Mouse (Mus musculus): ENCODE results near the gene Sike1. TPM values are rescaled to one million over a fixed set of nuclear protein-coding genes. Genes with fewer than 3 reads are reported as not detected.

Gene Sike1
- polyA plus RNA-seq (2012; rRNA removed): 16.3 and 20.0 TPM in 2 replicates

DNA sequence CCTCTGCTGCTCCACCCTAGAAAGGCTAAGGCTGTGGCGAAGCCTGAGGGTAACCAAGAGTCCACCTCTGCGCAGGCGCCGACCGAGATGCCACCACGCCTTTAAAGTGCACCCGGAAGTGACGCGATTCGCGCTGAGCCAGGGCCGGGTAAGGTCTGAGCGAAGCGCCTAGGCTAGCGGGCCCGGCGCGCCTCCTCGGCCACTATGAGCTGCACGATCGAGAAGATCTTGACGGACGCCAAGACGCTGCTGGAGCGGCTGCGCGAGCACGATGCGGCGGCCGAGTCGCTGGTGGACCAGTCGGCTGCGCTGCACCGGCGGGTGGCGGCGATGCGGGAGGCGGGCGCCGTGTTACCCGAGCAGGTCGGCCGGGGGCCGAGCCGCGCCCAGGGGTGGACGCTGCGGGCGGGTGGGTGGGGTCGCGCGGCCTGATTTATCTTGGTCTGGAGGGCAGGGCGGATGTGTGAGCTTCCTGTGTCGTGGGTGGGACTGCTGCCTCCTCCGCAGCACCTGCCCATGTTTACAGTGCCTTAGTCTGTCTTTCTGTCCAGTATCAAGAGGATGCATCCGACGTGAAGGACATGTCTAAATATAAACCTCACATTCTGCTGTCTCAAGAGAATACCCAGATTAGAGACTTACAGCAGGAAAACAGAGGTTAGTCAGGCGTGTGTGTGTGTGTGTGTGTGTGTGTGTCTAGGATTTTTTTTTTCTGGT, at the start of gene Sike1:
TSS of gene Sike1 (plus strand) at position 104 of the 717 bp plus-strand sequence.
- no peak for TF ChIP-seq CTCF (conservative IDR thresholded peaks at IDR 0.05; ENCODE audit: insufficient read depth, insufficient read length, low read depth, low read length)
- TF ChIP-seq POLR2A (IDR thresholded peaks at IDR 0.05; ENCODE audit: low read depth, low read length): peak; percentile 67
- peak; percentile 97 for DNase-seq
- Histone ChIP-seq H3K4me1 (ENCODE audit: control insufficient read depth, insufficient read depth, low read length) (peaks cover 4% of the 10 kb centered on the region; the same call in 1 of the 2 replicates), H3K27ac (ENCODE audit: insufficient read depth, low read depth, low read length) (peak within 1 kb of the TSS; percentile 95), H3K4me3 (ENCODE audit: insufficient read depth, low read depth, low read length) (peak within 1 kb of the TSS; percentile 98), H3K36me3 (ENCODE audit: control insufficient read depth, insufficient read depth, low read length) (no peaks in the 10 kb centered on the region), H3K27me3 (replicated peaks; ENCODE audit: control insufficient read depth, insufficient read depth, low read length) (no peaks in the 10 kb centered on the region)
- WGBS: under 1% methylated on average over 60 of the region's 60 CpGs

DNA sequence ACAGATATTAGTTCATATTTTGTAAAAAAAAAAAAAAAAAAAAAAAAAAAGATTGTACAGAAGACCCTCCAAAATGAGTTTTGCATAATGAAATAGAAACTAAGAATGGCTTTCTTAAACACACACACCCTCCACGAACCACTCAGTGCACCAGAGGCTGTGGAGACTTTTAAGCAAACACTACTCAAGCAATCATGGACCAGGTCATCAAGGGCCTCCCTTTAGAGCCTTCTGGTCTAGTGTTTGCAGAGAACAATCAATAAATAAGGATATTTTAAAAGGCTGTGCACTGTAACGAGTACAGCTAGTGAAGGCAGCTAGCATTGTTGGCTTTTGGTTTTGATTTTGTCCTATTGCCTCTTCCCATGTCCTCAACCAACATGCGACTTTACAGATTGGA, 49.2 kb upstream of the Sike1 start:
- no peak for DNase-seq
- H3K4me3 ChIP-seq (ENCODE audit: insufficient read depth, low read depth, low read length): no peak overlapping the region
- no peaks in the 10 kb centered on the region for H3K27me3 ChIP-seq (replicated peaks; ENCODE audit: control insufficient read depth, insufficient read depth, low read length)
- H3K4me1 ChIP-seq (ENCODE audit: control insufficient read depth, insufficient read depth, low read length): no peaks in the 10 kb centered on the region
- no peak overlapping the region for H3K27ac ChIP-seq (ENCODE audit: insufficient read depth, low read depth, low read length)
- no peak for TF ChIP-seq POLR2A (IDR thresholded peaks at IDR 0.05; ENCODE audit: low read depth, low read length)
- TF ChIP-seq CTCF (conservative IDR thresholded peaks at IDR 0.05; ENCODE audit: insufficient read depth, insufficient read length, low read depth, low read length): no peak
- H3K36me3 ChIP-seq (ENCODE audit: control insufficient read depth, insufficient read depth, low read length): no peaks in the 10 kb centered on the region
- WGBS: 86% methylated on average over 3 of the region's 3 CpGs

DNA sequence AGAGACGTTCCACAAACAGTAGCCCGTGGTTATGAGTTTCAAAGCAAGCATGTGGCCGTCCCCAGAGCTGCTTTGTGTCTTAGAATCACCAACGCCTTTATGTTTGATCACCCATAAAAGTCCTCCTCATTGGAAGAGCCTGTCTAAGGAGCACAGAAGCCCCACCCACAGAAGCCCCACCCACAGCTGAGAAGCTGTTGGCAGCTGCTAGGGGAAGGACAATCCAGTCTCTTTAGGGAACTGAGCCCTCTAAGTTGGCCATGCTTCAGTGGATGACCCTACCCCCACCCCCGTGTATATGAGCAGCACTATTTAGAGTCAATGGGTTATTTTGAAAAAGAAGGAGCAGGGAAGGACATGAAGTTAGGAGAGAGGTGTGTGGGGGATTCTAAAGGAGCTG, 48.6 kb upstream of the Sike1 start:
- Histone ChIP-seq H3K27ac (ENCODE audit: insufficient read depth, low read depth, low read length) (no peak overlapping the region), H3K36me3 (ENCODE audit: control insufficient read depth, insufficient read depth, low read length) (no peaks in the 10 kb centered on the region), H3K4me3 (ENCODE audit: insufficient read depth, low read depth, low read length) (no peak overlapping the region), H3K27me3 (replicated peaks; ENCODE audit: control insufficient read depth, insufficient read depth, low read length) (no peaks in the 10 kb centered on the region), H3K4me1 (ENCODE audit: control insufficient read depth, insufficient read depth, low read length) (no peaks in the 10 kb centered on the region)
- WGBS: 60% methylated on average over 5 of the region's 5 CpGs
- no peak for TF ChIP-seq CTCF (conservative IDR thresholded peaks at IDR 0.05; ENCODE audit: insufficient read depth, insufficient read length, low read depth, low read length)
- no peak for TF ChIP-seq POLR2A (IDR thresholded peaks at IDR 0.05; ENCODE audit: low read depth, low read length)
- DNase-seq: no peak

DNA sequence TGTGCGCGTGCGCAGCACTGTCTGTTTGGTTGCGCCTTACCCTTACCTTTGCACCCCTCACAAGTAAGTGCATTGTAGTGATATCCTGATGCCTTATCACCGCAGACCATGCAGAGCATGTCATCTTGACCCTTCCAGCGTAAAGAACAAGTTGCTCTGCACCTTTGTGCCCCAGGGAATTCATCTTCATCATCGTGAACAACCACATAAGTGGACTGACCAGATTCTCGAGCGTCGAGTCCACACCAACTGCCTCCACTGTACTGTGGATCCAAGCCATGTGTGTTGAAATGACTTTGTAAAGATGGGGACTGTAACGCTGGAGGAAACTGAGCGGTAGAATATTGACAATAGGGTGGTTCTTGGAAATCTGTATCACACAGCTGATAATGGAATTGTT, 41.0 kb upstream of the Sike1 start:
- WGBS: 92% methylated on average over 12 of the region's 12 CpGs

DNA sequence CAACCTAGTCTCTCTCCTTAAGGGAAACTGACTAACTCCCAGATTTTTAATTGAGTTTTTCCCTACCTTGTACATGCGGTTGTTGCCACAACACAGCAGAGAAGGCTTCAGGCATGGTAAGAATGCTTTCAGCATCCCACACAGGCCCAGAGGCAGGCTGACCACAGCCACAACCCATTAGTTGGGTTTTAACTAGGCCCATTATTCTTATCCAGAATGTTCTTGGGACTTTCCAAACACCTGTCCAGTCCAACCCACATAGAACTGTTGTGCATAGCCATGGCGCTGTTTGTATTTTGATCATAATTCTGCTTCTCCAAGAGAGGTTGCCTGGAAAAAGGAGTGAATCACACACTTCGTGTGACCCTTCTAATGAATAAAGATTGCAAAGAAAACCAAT, 40.4 kb upstream of the Sike1 start:
- H3K27ac ChIP-seq (ENCODE audit: insufficient read depth, low read depth, low read length): no peak overlapping the region
- H3K4me1 ChIP-seq (ENCODE audit: control insufficient read depth, insufficient read depth, low read length): no peaks in the 10 kb centered on the region
- no peak for DNase-seq
- WGBS: 90% methylated on average over 3 of the region's 3 CpGs
- TF ChIP-seq CTCF (conservative IDR thresholded peaks at IDR 0.05; ENCODE audit: insufficient read depth, insufficient read length, low read depth, low read length): no peak
- no peak for TF ChIP-seq POLR2A (IDR thresholded peaks at IDR 0.05; ENCODE audit: low read depth, low read length)
- no peaks in the 10 kb centered on the region for H3K36me3 ChIP-seq (ENCODE audit: control insufficient read depth, insufficient read depth, low read length)
- no peak overlapping the region for H3K4me3 ChIP-seq (ENCODE audit: insufficient read depth, low read depth, low read length)
- H3K27me3 ChIP-seq (replicated peaks; ENCODE audit: control insufficient read depth, insufficient read depth, low read length): no peaks in the 10 kb centered on the region

More for the DNA sequence above, 41.0 kb upstream of the Sike1 start:
- no peaks in the 10 kb centered on the region for H3K4me1 ChIP-seq (ENCODE audit: control insufficient read depth, insufficient read depth, low read length)
- no peak overlapping the region for H3K4me3 ChIP-seq (ENCODE audit: insufficient read depth, low read depth, low read length)
- no peaks in the 10 kb centered on the region for H3K36me3 ChIP-seq (ENCODE audit: control insufficient read depth, insufficient read depth, low read length)
- DNase-seq: no peak
- H3K27ac ChIP-seq (ENCODE audit: insufficient read depth, low read depth, low read length): no peak overlapping the region
- H3K27me3 ChIP-seq (replicated peaks; ENCODE audit: control insufficient read depth, insufficient read depth, low read length): no peaks in the 10 kb centered on the region
- TF ChIP-seq POLR2A (IDR thresholded peaks at IDR 0.05; ENCODE audit: low read depth, low read length) (no peak), CTCF (conservative IDR thresholded peaks at IDR 0.05; ENCODE audit: insufficient read depth, insufficient read length, low read depth, low read length) (no peak)

DNA sequence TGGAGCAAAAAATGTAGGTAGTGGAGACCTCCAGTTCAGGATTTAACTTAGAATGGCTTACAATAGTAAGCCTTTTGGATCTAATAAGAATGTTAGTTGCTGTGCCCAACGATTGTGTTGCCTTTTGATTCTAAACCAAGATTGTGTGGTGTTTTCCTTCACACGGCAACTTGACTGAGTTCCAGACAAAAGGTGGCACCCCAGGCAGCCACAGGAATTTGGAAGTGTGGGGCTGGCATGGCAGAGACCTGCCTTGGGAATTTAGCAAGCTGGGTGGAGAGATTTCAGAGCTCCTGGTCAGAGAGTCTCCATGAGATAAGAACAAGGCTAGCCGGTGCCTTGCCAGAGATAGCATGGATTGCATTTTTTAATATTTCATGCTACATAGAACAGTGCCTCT, 39.9 kb upstream of the Sike1 start:
- Histone ChIP-seq H3K27ac (ENCODE audit: insufficient read depth, low read depth, low read length) (no peak overlapping the region), H3K27me3 (replicated peaks; ENCODE audit: control insufficient read depth, insufficient read depth, low read length) (no peaks in the 10 kb centered on the region), H3K4me1 (ENCODE audit: control insufficient read depth, insufficient read depth, low read length) (no peaks in the 10 kb centered on the region), H3K36me3 (ENCODE audit: control insufficient read depth, insufficient read depth, low read length) (no peaks in the 10 kb centered on the region), H3K4me3 (ENCODE audit: insufficient read depth, low read depth, low read length) (no peak overlapping the region)
- WGBS: 72% methylated on average over 3 of the region's 3 CpGs
- TF ChIP-seq CTCF (conservative IDR thresholded peaks at IDR 0.05; ENCODE audit: insufficient read depth, insufficient read length, low read depth, low read length) (no peak), POLR2A (IDR thresholded peaks at IDR 0.05; ENCODE audit: low read depth, low read length) (no peak)
- DNase-seq: no peak

DNA sequence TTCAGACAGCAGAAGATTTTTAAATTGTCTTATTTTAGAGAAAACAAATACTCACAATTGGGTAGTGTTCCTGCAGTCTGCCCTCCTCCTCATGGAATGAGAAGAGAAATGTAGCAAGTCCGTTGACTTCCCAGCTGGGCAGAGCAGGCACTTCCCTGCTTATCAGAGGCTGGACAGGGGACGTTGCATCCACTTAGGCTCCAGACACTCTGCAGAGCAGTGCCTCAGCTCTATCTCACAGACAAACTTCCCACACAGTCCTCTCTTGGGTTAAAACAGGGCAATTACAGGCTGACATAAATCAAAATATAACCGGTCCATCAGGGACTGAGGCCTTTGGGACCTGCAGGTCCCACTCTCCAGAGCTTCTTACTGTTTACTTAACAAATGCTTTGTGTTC, 31.5 kb upstream of the Sike1 start, which contains the start of gene Nr1h5:
TSS of gene Nr1h5 (minus strand) at position 101 of the 400 bp plus-strand sequence.
- 35% methylated on average over 3 of the region's 3 CpGs for WGBS
- TF ChIP-seq CTCF (conservative IDR thresholded peaks at IDR 0.05; ENCODE audit: insufficient read depth, insufficient read length, low read depth, low read length) (no peak), POLR2A (IDR thresholded peaks at IDR 0.05; ENCODE audit: low read depth, low read length) (no peak)
- H3K4me1 ChIP-seq (ENCODE audit: control insufficient read depth, insufficient read depth, low read length): no peaks in the 10 kb centered on the region
- no peak for DNase-seq
- no peak within 1 kb of the TSS for H3K27ac ChIP-seq (ENCODE audit: insufficient read depth, low read depth, low read length)
- no peaks in the 10 kb centered on the region for H3K36me3 ChIP-seq (ENCODE audit: control insufficient read depth, insufficient read depth, low read length)
- no peak within 1 kb of the TSS for H3K4me3 ChIP-seq (ENCODE audit: insufficient read depth, low read depth, low read length)
- H3K27me3 ChIP-seq (replicated peaks; ENCODE audit: control insufficient read depth, insufficient read depth, low read length): no peaks in the 10 kb centered on the region
